Mouse (Mus musculus): ENCODE results near the gene Pcdh9. TPM values are rescaled to one million over a fixed set of nuclear protein-coding genes. Genes with fewer than 3 reads are reported as not detected.

The Pcdh9 gene
- polyA plus RNA-seq, 1 experiment from 2014 or later = 99.2 TPM

- Histone ChIP-seq H3K9me3 (replicated peaks) (no peaks in the 10 kb centered on the region), H3K9ac (no peak overlapping the region), H3K27me3 (no peaks in the 10 kb centered on the region), H3K4me2 (no peak overlapping the region), H3K4me3 (no peak overlapping the region), H3K27ac (no peak overlapping the region), H3K4me1 (no peaks in the 10 kb centered on the region), H3K36me3 (ENCODE audit: poor library complexity, severe bottlenecking) (no peaks in the 10 kb centered on the region)
- no peak for ATAC-seq
- WGBS = 61% methylated on average over 3 of the region's 3 CpGs
Observed at GRCm38 (mm10) chr14:93342781-93343180, 547.7 kb downstream of the Pcdh9 start.

GRCm38 (mm10) chr14:93341390-93341789 is 549.1 kb downstream of the Pcdh9 start:
- H3K4me3 ChIP-seq = no peak overlapping the region
- WGBS = 4% methylated on average over 5 of the region's 5 CpGs
- H3K4me2 ChIP-seq = no peak overlapping the region; the same call in 1 of the 2 replicates
- no peak for ATAC-seq
- no peaks in the 10 kb centered on the region for H3K36me3 ChIP-seq (ENCODE audit: poor library complexity, severe bottlenecking)
- no peaks in the 10 kb centered on the region for H3K4me1 ChIP-seq
- H3K9ac ChIP-seq = no peak overlapping the region
- no peak overlapping the region for H3K27ac ChIP-seq
- H3K9me3 ChIP-seq (replicated peaks) = no peaks in the 10 kb centered on the region
- no peaks in the 10 kb centered on the region for H3K27me3 ChIP-seq

GRCm38 (mm10) chr14:93329247-93329646 is 561.2 kb downstream of the Pcdh9 start:
- H3K9me3 ChIP-seq (replicated peaks) = no peaks in the 10 kb centered on the region
- no peak overlapping the region for H3K4me2 ChIP-seq
- no peaks in the 10 kb centered on the region for H3K4me1 ChIP-seq
- H3K27ac ChIP-seq = no peak overlapping the region
- no peaks in the 10 kb centered on the region for H3K36me3 ChIP-seq (ENCODE audit: poor library complexity, severe bottlenecking)
- no peak for ATAC-seq
- H3K4me3 ChIP-seq = no peak overlapping the region
- H3K9ac ChIP-seq = no peak overlapping the region
- H3K27me3 ChIP-seq = no peaks in the 10 kb centered on the region

GRCm38 (mm10) chr14:93317393-93317792 is 573.1 kb downstream of the Pcdh9 start:
- Histone ChIP-seq H3K9me3 (replicated peaks) (no peaks in the 10 kb centered on the region), H3K27ac (no peak overlapping the region), H3K27me3 (no peaks in the 10 kb centered on the region), H3K36me3 (ENCODE audit: poor library complexity, severe bottlenecking) (no peaks in the 10 kb centered on the region), H3K4me1 (no peaks in the 10 kb centered on the region), H3K4me3 (no peak overlapping the region), H3K9ac (no peak overlapping the region), H3K4me2 (no peak overlapping the region)
- ATAC-seq = no peak

GRCm38 (mm10) chr14:93288361-93288760 is 602.1 kb downstream of the Pcdh9 start:
- Histone ChIP-seq H3K4me2 (no peak overlapping the region), H3K9me3 (replicated peaks) (no peaks in the 10 kb centered on the region), H3K4me3 (no peak overlapping the region), H3K4me1 (no peaks in the 10 kb centered on the region), H3K27ac (no peak overlapping the region), H3K9ac (no peak overlapping the region), H3K27me3 (no peaks in the 10 kb centered on the region), H3K36me3 (ENCODE audit: poor library complexity, severe bottlenecking) (no peaks in the 10 kb centered on the region)
- ATAC-seq = no peak
- 50% methylated on average over 2 of the region's 2 CpGs for WGBS

- Histone ChIP-seq H3K27me3 (no peaks in the 10 kb centered on the region), H3K4me2 (no peak overlapping the region), H3K36me3 (ENCODE audit: poor library complexity, severe bottlenecking) (no peaks in the 10 kb centered on the region), H3K4me1 (no peaks in the 10 kb centered on the region), H3K9ac (no peak overlapping the region), H3K27ac (no peak overlapping the region), H3K4me3 (no peak overlapping the region), H3K9me3 (replicated peaks) (no peaks in the 10 kb centered on the region)
- ATAC-seq = no peak
- 23% methylated on average over 1 of the region's 1 CpGs for WGBS
Observed at GRCm38 (mm10) chr14:93287642-93288041, 602.8 kb downstream of the Pcdh9 start.

GRCm38 (mm10) chr14:93285136-93285535 is 605.3 kb downstream of the Pcdh9 start:
- Histone ChIP-seq H3K9ac (no peak overlapping the region), H3K4me3 (no peak overlapping the region), H3K36me3 (ENCODE audit: poor library complexity, severe bottlenecking) (no peaks in the 10 kb centered on the region), H3K9me3 (replicated peaks) (no peaks in the 10 kb centered on the region), H3K4me2 (no peak overlapping the region), H3K4me1 (no peaks in the 10 kb centered on the region), H3K27ac (no peak overlapping the region), H3K27me3 (no peaks in the 10 kb centered on the region)
- WGBS = 82% methylated on average over 7 of the region's 7 CpGs
- ATAC-seq = no peak

GRCm38 (mm10) chr14:93284009-93284408 is 606.5 kb downstream of the Pcdh9 start:
- WGBS = 84% methylated on average over 3 of the region's 3 CpGs
- no peak overlapping the region for H3K4me3 ChIP-seq
- no peaks in the 10 kb centered on the region for H3K4me1 ChIP-seq
- no peak overlapping the region for H3K4me2 ChIP-seq
- no peak overlapping the region for H3K27ac ChIP-seq
- no peaks in the 10 kb centered on the region for H3K36me3 ChIP-seq (ENCODE audit: poor library complexity, severe bottlenecking)
- no peaks in the 10 kb centered on the region for H3K27me3 ChIP-seq
- no peaks in the 10 kb centered on the region for H3K9me3 ChIP-seq (replicated peaks)
- H3K9ac ChIP-seq = no peak overlapping the region
- ATAC-seq = no peak

- Histone ChIP-seq H3K9me3 (replicated peaks) (no peaks in the 10 kb centered on the region), H3K4me3 (no peak overlapping the region), H3K9ac (no peak overlapping the region), H3K36me3 (ENCODE audit: poor library complexity, severe bottlenecking) (no peaks in the 10 kb centered on the region), H3K4me2 (no peak overlapping the region), H3K27ac (no peak overlapping the region), H3K27me3 (no peaks in the 10 kb centered on the region), H3K4me1 (no peaks in the 10 kb centered on the region)
- no peak for ATAC-seq
Observed at GRCm38 (mm10) chr14:93275661-93276060, 614.8 kb downstream of the Pcdh9 start.

- no peaks in the 10 kb centered on the region for H3K27me3 ChIP-seq
- no peak overlapping the region for H3K4me2 ChIP-seq
- H3K4me1 ChIP-seq = no peaks in the 10 kb centered on the region
- H3K9ac ChIP-seq = no peak overlapping the region
- no peak overlapping the region for H3K4me3 ChIP-seq
- H3K9me3 ChIP-seq (replicated peaks) = no peaks in the 10 kb centered on the region
- no peak for ATAC-seq
- no peaks in the 10 kb centered on the region for H3K36me3 ChIP-seq (ENCODE audit: poor library complexity, severe bottlenecking)
- no peak overlapping the region for H3K27ac ChIP-seq
Observed at GRCm38 (mm10) chr14:93274767-93275166, 615.7 kb downstream of the Pcdh9 start.

GRCm38 (mm10) chr14:93253411-93253810 is 637.1 kb downstream of the Pcdh9 start:
- Histone ChIP-seq H3K36me3 (ENCODE audit: poor library complexity, severe bottlenecking) (no peaks in the 10 kb centered on the region), H3K4me2 (no peak overlapping the region), H3K27me3 (no peaks in the 10 kb centered on the region), H3K9me3 (replicated peaks) (no peaks in the 10 kb centered on the region), H3K27ac (no peak overlapping the region), H3K9ac (no peak overlapping the region), H3K4me1 (no peaks in the 10 kb centered on the region), H3K4me3 (no peak overlapping the region)
- ATAC-seq = no peak
- 76% methylated on average over 1 of the region's 1 CpGs for WGBS

- Histone ChIP-seq H3K27ac (no peak overlapping the region), H3K9ac (no peak overlapping the region), H3K4me1 (peaks cover 17% of the 10 kb centered on the region), H3K4me3 (no peak overlapping the region), H3K4me2 (no peak overlapping the region), H3K9me3 (replicated peaks) (no peaks in the 10 kb centered on the region), H3K27me3 (no peaks in the 10 kb centered on the region), H3K36me3 (ENCODE audit: poor library complexity, severe bottlenecking) (no peaks in the 10 kb centered on the region)
- 79% methylated on average over 3 of the region's 3 CpGs for WGBS
- ATAC-seq = no peak
Observed at GRCm38 (mm10) chr14:93240263-93240662, 650.2 kb downstream of the Pcdh9 start.

- WGBS = 75% methylated on average over 3 of the region's 3 CpGs
Observed at GRCm38 (mm10) chr14:93234333-93234732, 656.1 kb downstream of the Pcdh9 start.

More at GRCm38 (mm10) chr14:93234333-93234732, 656.1 kb downstream of the Pcdh9 start:
- 0 out of 2 replicates have a peak, but pooled peaks have one; percentile 30 for ATAC-seq
- Histone ChIP-seq H3K4me2 (no peak overlapping the region), H3K9ac (no peak overlapping the region), H3K4me3 (no peak overlapping the region), H3K4me1 (peaks cover 4% of the 10 kb centered on the region; the same call in 1 of the 2 replicates), H3K27ac (no peak overlapping the region), H3K9me3 (replicated peaks) (no peaks in the 10 kb centered on the region), H3K36me3 (ENCODE audit: poor library complexity, severe bottlenecking) (no peaks in the 10 kb centered on the region), H3K27me3 (no peaks in the 10 kb centered on the region)
